Mouse (Mus musculus) right cerebral cortex, postnatal 25 days (tissue): ENCODE data around the gene Ctla2a.
"Not testable (repeated sequence)": the region's sequence is repeated elsewhere in the genome, so short reads cannot be mapped to it uniquely, and the experiment has no call there.

Source experiments
- DNase-seq: peaks from one replicate; pipeline ENCODE4 v3.0.0; 2022

Gene Ctla2a

GRCm38 (mm10) chr13:60936500-60936901 lies at the start of gene Ctla2a, which contains the start of gene Gm49391:
Gene Ctla2a (minus strand): TSS chr13:60936625.
Gene Gm49391 (minus strand): TSS chr13:60936571.
- no peak for DNase-seq

- not testable (repeated sequence) for DNase-seq
Measured at GRCm38 (mm10) chr13:60972319-60972718, 35.9 kb upstream of the Ctla2a start.

- DNase-seq: not testable (repeated sequence)
Measured at GRCm38 (mm10) chr13:60963985-60964384, 27.6 kb upstream of the Ctla2a start.

GRCm38 (mm10) chr13:60961706-60962105 lies 25.3 kb upstream of the Ctla2a start:
- no peak for DNase-seq

- not testable (repeated sequence) for DNase-seq
Measured at GRCm38 (mm10) chr13:60941884-60942283, 5.5 kb upstream of the Ctla2a start, which contains the start of gene Tpbpa. Gene Tpbpa (minus strand): TSS chr13:60941984.

GRCm38 (mm10) chr13:60935490-60935889 lies 935 bp downstream of the Ctla2a start, which contains the start of gene Gm49393:
Gene Gm49393 (minus strand): TSS chr13:60935590.
- not testable (repeated sequence) for DNase-seq

- DNase-seq: not testable (repeated sequence)
Measured at GRCm38 (mm10) chr13:60904780-60905179, 31.6 kb downstream of the Ctla2a start, which contains the start of gene Tpbpb. Gene Tpbpb (minus strand): TSS chr13:60904880.

- DNase-seq: no peak
Measured at GRCm38 (mm10) chr13:60897328-60897727, 39.1 kb downstream of the Ctla2a start, which contains the start of gene Ctla2b. Gene Ctla2b (minus strand): TSS chr13:60897447.

GRCm38 (mm10) chr13:60896794-60897193 lies 39.6 kb downstream of the Ctla2a start, which contains the start of gene Gm49392:
Gene Gm49392 (minus strand): TSS chr13:60896894.
- not testable (repeated sequence) for DNase-seq

GRCm38 (mm10) chr13:60895406-60896160 lies 40.8 kb downstream of the Ctla2a start:
- no peak for DNase-seq

GRCm38 (mm10) chr13:60892301-60892700 lies 44.1 kb downstream of the Ctla2a start:
- no peak for DNase-seq
